Mouse (Mus musculus): Measurements from ENCODE around the gene March1.

The March1 gene

GRCm38 (mm10) chr8:66519149-66519548 is 901.4 kb downstream of the March1 start:
- no peak for DNase-seq (ENCODE audit: low spot score in 2 of 2)

- DNase-seq (ENCODE audit: low spot score in 2 of 2): no peak
These were observed 902.9 kb downstream of the March1 start for GRCm38 (mm10) chr8:66520576-66520975.
